Mouse (Mus musculus) Patski (cell line): Measurements from ENCODE around the gene Bace1. TPM values are rescaled to one million over a fixed set of nuclear protein-coding genes. Genes with fewer than 3 reads are reported as not detected.
"Not testable (repeated sequence)": the region's sequence is repeated elsewhere in the genome, so short reads cannot be mapped to it uniquely, and the experiment has no call there.

Experiments
- ATAC-seq: fragments of 100-300 bp; one replicate; pipeline ENCODE4 v1.8.0; 2021
- CTCF ChIA-PET: fragments of 350-600 bp; sonication (Branson Sonifier 250); formaldehyde crosslinking; loops from one replicate; lab custom pipeline; 2022; ENCODE audit warnings: inconsistent platforms; lab: Charles Lee
- POLR2A ChIA-PET: fragments of 350-600 bp; sonication (Branson Sonifier 250); formaldehyde crosslinking; loops from one replicate; lab custom pipeline; 2022; ENCODE audit warnings: antibody characterized with exemption, inconsistent platforms; lab: Charles Lee
- DNase-seq: peaks from one replicate; pipeline ENCODE4 v3.0.0-alpha.2; 2011; ENCODE audit warnings: low read depth, low spot score
- H3K27me3 ChIP-seq: fragments of 371-371 bp; one replicate; pipeline ENCODE4 v1.5.1; 2021
- CTCF ChIP-seq: fragments of 100-300 bp; IDR thresholded peaks from one replicate; pipeline ENCODE4 v1.5.1; 2021
- in situ Hi-C: fragments of 300-500 bp; cut with MboI; formaldehyde crosslinking; loops from 3 replicates; pipeline ENCODE4 v1.11.1; 2018; ENCODE audit warnings: low pct_unique_long_range_greater_than_20kb, mixed read lengths
- polyA plus RNA-seq: library from polyadenylated mRNA; unstranded; gene quantifications from one replicate; pipeline ENCODE4 v1.2.3, GENCODE M21; 2021

Bace1 gene
- polyA plus RNA-seq, 1 experiment from 2014 or later: 23.2 TPM

- ATAC-seq (no peak), DNase-seq (no peak)
- no peak for TF ChIP-seq CTCF
- ChIA-PET CTCF (interaction anchor here (0.7 to 1.4 kb wide), 3 partner anchors 8 to 40 kb away, joined by 3 to 6 read pairs (median 5); no protein-coding TSS in a partner anchor), POLR2A (no interaction called here)
- in situ Hi-C loops: no loop called here
- H3K27me3 ChIP-seq: no peaks in the 10 kb centered on the region
Measured at GRCm38 (mm10) chr9:45838069-45838433, 329 bp upstream of the Bace1 start.

- no peaks in the 10 kb centered on the region for H3K27me3 ChIP-seq
- ChIA-PET POLR2A (no interaction called here), CTCF (interaction anchor here (1.4 to 1.5 kb wide), 2 partner anchors 9 to 12 kb away, joined by 4 to 6 read pairs; no protein-coding TSS in a partner anchor)
- ATAC-seq (peak; percentile 29), DNase-seq (no peak)
- in situ Hi-C loops: no loop called here
- TF ChIP-seq CTCF: no peak
Measured at GRCm38 (mm10) chr9:45839139-45839981, 980 bp downstream of the Bace1 start.

DNA sequence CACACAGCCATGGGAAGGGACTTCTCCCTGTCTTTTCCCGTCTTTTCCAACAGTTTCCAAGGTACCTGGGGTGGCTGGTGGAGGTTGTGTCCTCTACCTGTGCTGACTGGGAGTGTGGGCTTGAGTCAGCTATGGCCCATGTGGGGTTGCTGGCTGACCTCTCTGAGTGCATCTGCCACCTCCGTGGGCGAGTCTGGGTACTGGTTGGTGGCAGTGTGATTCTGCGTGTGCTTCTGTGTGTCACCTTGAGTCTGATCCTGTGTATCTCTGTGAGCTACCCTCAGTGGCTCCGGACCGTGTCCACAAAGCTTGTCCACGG is 1.6 kb downstream of the Bace1 start:
- ChIA-PET POLR2A (interaction anchor here (0.6 kb wide), 1 partner anchor 19 kb away, joined by 6 read pairs; no protein-coding TSS in a partner anchor), CTCF (interaction anchor here (1.5 kb wide), 1 partner anchor 10 kb away, joined by 4 read pairs; no protein-coding TSS in a partner anchor)
- in situ Hi-C loops: no loop called here
- no peak for TF ChIP-seq CTCF
- ATAC-seq (no peak), DNase-seq (no peak)
- no peaks in the 10 kb centered on the region for H3K27me3 ChIP-seq

DNA sequence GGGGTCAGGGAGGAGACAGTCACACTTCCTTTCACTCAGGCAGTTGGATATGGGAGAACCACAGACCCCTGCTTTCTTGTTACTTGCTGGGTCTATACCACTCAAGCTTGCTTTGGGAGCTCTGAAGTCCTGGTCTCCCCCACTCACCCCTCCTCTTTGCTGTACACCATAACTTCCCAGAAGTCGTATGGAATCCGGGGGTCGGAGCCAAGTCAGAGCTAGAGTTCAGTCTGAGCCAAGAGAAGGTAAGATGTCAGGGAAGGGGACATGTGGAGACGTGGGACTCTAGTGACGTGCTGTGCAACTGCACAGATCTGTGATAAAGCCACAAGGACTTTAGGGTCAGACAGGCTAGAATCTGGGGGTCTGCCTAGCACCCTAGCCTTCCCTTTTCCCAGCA is 2.0 kb downstream of the Bace1 start:
- in situ Hi-C loops: no loop called here
- ATAC-seq (no peak), DNase-seq (no peak)
- ChIA-PET CTCF (interaction anchor here (1.5 kb wide), 1 partner anchor 10 kb away, joined by 4 read pairs; no protein-coding TSS in a partner anchor), POLR2A (interaction anchor here (0.6 kb wide), 1 partner anchor 18 kb away, joined by 6 read pairs; no protein-coding TSS in a partner anchor)
- TF ChIP-seq CTCF: no peak
- no peaks in the 10 kb centered on the region for H3K27me3 ChIP-seq

GRCm38 (mm10) chr9:45841458-45841857 is 3.1 kb downstream of the Bace1 start:
- TF ChIP-seq CTCF: no peak
- DNase-seq (no peak), ATAC-seq (no peak)
- in situ Hi-C loops: no loop called here
- POLR2A ChIA-PET: no interaction called here
- CTCF ChIA-PET: no interaction called here
- no peaks in the 10 kb centered on the region for H3K27me3 ChIP-seq

GRCm38 (mm10) chr9:45843007-45843406 is 4.6 kb downstream of the Bace1 start:
- no peak for TF ChIP-seq CTCF
- ATAC-seq (no peak), DNase-seq (no peak)
- in situ Hi-C loops: no loop called here
- POLR2A ChIA-PET: no interaction called here
- CTCF ChIA-PET: no interaction called here
- H3K27me3 ChIP-seq: no peaks in the 10 kb centered on the region

- in situ Hi-C loops: no loop called here
- H3K27me3 ChIP-seq: no peaks in the 10 kb centered on the region
- ATAC-seq: no peak
- ChIA-PET CTCF (no interaction called here), POLR2A (no interaction called here)
- TF ChIP-seq CTCF: no peak
- no peak for DNase-seq
Measured at GRCm38 (mm10) chr9:45843780-45844179, 5.4 kb downstream of the Bace1 start.

- in situ Hi-C loops: no loop called here
- no peak for DNase-seq
- no peaks in the 10 kb centered on the region for H3K27me3 ChIP-seq
- no peak for TF ChIP-seq CTCF
- ATAC-seq: peak; percentile 27
- CTCF ChIA-PET: interaction anchor here (1.0 kb wide), 1 partner anchor 8 kb away, joined by 3 read pairs; no protein-coding TSS in a partner anchor
- POLR2A ChIA-PET: no interaction called here
Measured at GRCm38 (mm10) chr9:45845541-45845940, 7.2 kb downstream of the Bace1 start.

DNA sequence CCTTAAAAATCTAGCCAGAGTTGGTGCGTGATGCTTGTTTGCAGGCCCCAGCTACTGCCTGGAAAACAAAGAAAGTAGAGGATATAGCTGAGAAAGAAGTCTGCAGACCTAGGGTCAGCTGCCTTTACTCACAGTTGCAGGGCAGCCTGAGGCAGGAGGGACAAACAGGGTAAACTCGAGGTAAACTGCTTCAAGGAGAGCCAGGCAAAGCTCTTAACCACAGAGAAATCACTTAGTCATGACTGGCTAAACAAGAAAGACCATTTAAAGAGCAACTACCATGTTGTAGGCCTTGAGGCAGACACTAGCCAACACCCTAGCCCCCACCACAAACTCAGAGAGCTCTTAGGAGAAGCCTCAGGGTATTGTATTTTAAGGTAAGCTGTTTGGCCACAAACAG is 7.8 kb downstream of the Bace1 start:
- H3K27me3 ChIP-seq, POLR2A ChIA-PET, DNase-seq, in situ Hi-C loops: not testable (repeated sequence)
- peak; percentile 44 for ATAC-seq
- CTCF ChIA-PET: interaction anchor here (1.0 to 1.1 kb wide), 3 partner anchors 8 to 13 kb away, joined by 3 to 4 read pairs (median 3); no protein-coding TSS in a partner anchor

DNA sequence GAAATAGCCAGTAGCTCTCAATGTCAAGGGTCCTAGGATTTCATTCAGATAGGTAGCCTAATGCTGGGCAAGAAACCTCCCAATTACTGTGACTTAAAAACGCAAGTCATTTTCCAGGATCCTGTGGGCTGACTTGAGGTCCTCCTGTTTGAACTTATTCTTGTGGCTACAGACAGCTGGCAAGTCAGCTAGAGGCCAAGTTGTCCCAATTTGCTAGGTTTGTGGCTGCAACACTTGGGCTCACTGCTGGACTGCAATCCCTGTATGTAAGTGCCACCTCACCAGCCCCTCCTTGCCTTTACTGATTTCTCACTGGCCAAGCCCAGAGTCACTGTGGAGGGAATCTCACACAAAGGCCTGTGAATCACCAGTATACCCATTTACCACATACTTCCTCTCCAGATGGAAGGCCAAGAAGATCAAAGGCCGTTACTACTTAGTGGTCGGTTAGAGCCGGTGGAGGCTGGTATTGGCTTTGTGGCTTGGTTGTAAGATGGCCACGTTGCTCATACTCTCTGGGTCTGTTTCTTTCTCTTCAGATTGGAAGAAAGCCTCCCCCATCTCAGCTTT is 8.6 kb downstream of the Bace1 start:
- CTCF ChIA-PET: interaction anchor here (1.1 kb wide), 2 partner anchors 11 to 13 kb away, joined by 3 to 4 read pairs; no protein-coding TSS in a partner anchor
- no peak for ATAC-seq
- in situ Hi-C loops: no loop called here

More for the DNA sequence above, 8.6 kb downstream of the Bace1 start:
- POLR2A ChIA-PET: no interaction called here
- no peaks in the 10 kb centered on the region for H3K27me3 ChIP-seq
- no peak for DNase-seq
- TF ChIP-seq CTCF: no peak
